In the genomic region with DNA sequence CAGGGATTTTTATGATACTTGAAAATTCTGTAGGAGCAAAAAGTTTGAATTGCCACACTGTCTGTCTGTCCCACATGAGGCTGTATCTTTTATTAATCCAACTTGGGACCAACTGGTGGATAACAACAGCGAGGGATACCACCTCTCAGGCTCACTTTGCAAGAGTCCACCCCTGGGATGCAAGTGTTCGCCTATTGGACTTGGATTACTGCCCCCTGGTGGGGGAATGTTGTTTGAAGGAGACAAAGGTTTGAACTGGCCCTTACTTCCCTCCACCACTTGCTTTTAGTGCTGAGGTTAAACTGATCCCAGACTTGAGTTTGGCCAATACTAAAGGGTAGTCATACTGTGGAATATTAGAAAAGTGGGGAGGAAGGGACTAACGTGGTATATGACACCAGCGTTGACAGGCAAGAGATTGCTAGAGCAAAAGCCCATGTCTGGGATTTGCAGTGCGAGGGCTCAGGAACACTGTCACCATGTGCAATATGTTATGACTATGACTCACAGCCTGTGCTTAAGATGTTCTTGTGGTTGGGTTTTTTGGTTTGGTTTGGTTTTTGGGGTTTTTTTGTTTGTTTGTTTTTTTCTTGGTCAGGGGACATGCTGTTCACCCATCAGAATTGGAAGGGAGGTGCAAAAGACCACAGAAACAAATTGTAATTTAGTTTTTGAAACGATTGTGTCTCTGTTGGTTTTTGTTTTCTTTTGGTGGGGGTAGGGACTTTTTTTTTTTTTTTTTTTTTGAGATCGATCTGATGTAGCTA, we compare ENCODE assay signal across 8 mouse cellular contexts. TPM values are rescaled to one million over a fixed set of nuclear protein-coding genes. Genes with fewer than 3 reads are reported as not detected.
DNase-seq lines count a peak whose midpoint lies in the region; ATAC-seq and TF ChIP-seq lines count a peak whose summit lies in the region.

A gene (plus strand): TSS at position 717 of the 767 bp plus-strand sequence.

- H3K4me3 ChIP-seq in CH12.LX (replicated peaks in 1 of 3; ENCODE audit: low read depth in 2 of 3, low read length in 2 of 3, poor library complexity in 1 of 3) = no peak within 1 kb of the TSS
- H3K4me3 ChIP-seq in kidney, embryonic 15.5 days (replicated peaks) = no peak within 1 kb of the TSS
- H3K4me3 ChIP-seq in liver, embryonic 13.5 days (replicated peaks) = no peak within 1 kb of the TSS

- TF ChIP-seq CTCF in CH12.LX (conservative IDR thresholded peaks at IDR 0.05 in 1 of 2, IDR thresholded peaks at IDR 0.05 in 1 of 2; ENCODE audit: low read depth in 2 of 2, low read length in 2 of 2) = peak; percentile 72 to 85

- H3K36me3 ChIP-seq in CH12.LX (replicated peaks in 1 of 2; ENCODE audit: control insufficient read depth in 1 of 2, insufficient read depth in 1 of 2, low read length in 1 of 2) = no peaks in the 10 kb centered on the region
- H3K36me3 ChIP-seq in kidney, embryonic 15.5 days = peaks cover 73% of the 10 kb centered on the region
- H3K36me3 ChIP-seq in liver, embryonic 13.5 days = 0 out of 2 replicates have a peak, but pooled peaks cover 5% of the 10 kb centered on the region

- intact Hi-C loops in gastrocnemius, postnatal 14 days (cut with DNase I; ENCODE audit: low total_unique reads) = loop anchor here (5.0 kb wide), 1 partner anchor 89 kb away; no protein-coding TSS in a partner anchor

- dilution Hi-C loops in CH12.LX (cut with MboI; ENCODE audit: extremely low pct_ligation_motif_present, extremely low pct_unique_long_range_greater_than_20kb, low sequenced_read_pairs) = no loop called here

- 0 out of 2 replicates have a peak, but pooled peaks have one; percentile 59 for ATAC-seq in kidney, embryonic 15.5 days (replicated peaks; ENCODE audit: low FRiP score)
- ATAC-seq in liver, embryonic 13.5 days (ENCODE audit: low read depth) = no peak
- no peak for ATAC-seq in erythroid progenitor cell, adult 5-6 weeks (replicated peaks; ENCODE audit: low FRiP score, poor library complexity, severe bottlenecking)

- in situ Hi-C loops in CH12.LX (cut with MboI; ENCODE audit: low pct_ligation_motif_present, low pct_unique_long_range_greater_than_20kb, low sequenced_read_pairs) = loop anchor here (5.0 kb wide), 1 partner anchor 94 kb away; no protein-coding TSS in a partner anchor

- H3K9me3 ChIP-seq in CH12.LX (replicated peaks; ENCODE audit: low read length) = no peaks in the 10 kb centered on the region
- H3K9me3 ChIP-seq in kidney, embryonic 15.5 days (replicated peaks) = no peaks in the 10 kb centered on the region
- H3K9me3 ChIP-seq in liver, embryonic 13.5 days (replicated peaks) = no peaks in the 10 kb centered on the region

- no peaks in the 10 kb centered on the region for H3K79me2 ChIP-seq in CH12.LX (replicated peaks; ENCODE audit: control insufficient read depth, extremely low read depth, insufficient read depth, poor library complexity, severe bottlenecking)

- TF ChIP-seq EP300 in CH12.LX (IDR thresholded peaks at IDR 0.05; ENCODE audit: low read length) = no peak

- TF ChIP-seq POLR2A in CH12.LX (IDR thresholded peaks at IDR 0.05; ENCODE audit: low read depth, low read length) = no peak

- 72% methylated on average over 7 of the region's 7 CpGs for WGBS in kidney, embryonic 15.5 days
- WGBS in liver, embryonic 13.5 days (ENCODE audit: insufficient replicate concordance) = 51% methylated on average over 7 of the region's 7 CpGs

- H3K4me2 ChIP-seq in CH12.LX (ENCODE audit: insufficient read depth, low read depth, poor library complexity, severe bottlenecking) = no peak within 1 kb of the TSS
- H3K4me2 ChIP-seq in kidney, embryonic 15.5 days = no peak within 1 kb of the TSS
- no peak within 1 kb of the TSS for H3K4me2 ChIP-seq in liver, embryonic 13.5 days

- peak; percentile 35 for TF ChIP-seq RAD21 in CH12.LX (IDR thresholded peaks at IDR 0.05; ENCODE audit: low read depth, low read length)

- H3K4me1 ChIP-seq in CH12.LX (ENCODE audit: control insufficient read depth in 1 of 2, insufficient read depth in 2 of 2) = no peaks in the 10 kb centered on the region
- peaks cover 5% of the 10 kb centered on the region for H3K4me1 ChIP-seq in kidney, embryonic 15.5 days
- H3K4me1 ChIP-seq in liver, embryonic 13.5 days (replicated peaks) = no peaks in the 10 kb centered on the region

- peak; percentile 82 for DNase-seq in CH12.LX (ENCODE audit: extremely low read depth)
- DNase-seq in T-cell, adult 2 months (ENCODE audit: low spot score) = peak; percentile 35
- peak; percentile 80 to 85 for DNase-seq in cerebellum, postnatal 36 days
- DNase-seq in gastrocnemius, postnatal 14 days = peak; percentile 74
- peak; percentile 19 for DNase-seq in liver, embryonic 13.5 days
- DNase-seq in retina, embryonic 14.5 days (ENCODE audit: low spot score) = peak; percentile 92

- no peak within 1 kb of the TSS for H3K9ac ChIP-seq in CH12.LX (ENCODE audit: insufficient read depth, low read depth)
- H3K9ac ChIP-seq in kidney, embryonic 15.5 days = no peak within 1 kb of the TSS
- no peak within 1 kb of the TSS for H3K9ac ChIP-seq in liver, embryonic 13.5 days

- H3K27ac ChIP-seq in CH12.LX (ENCODE audit: insufficient read depth, low read depth) = no peak within 1 kb of the TSS
- H3K27ac ChIP-seq in kidney, embryonic 15.5 days = 0 out of 2 replicates have a peak within 1 kb of the TSS, but pooled peaks have one; percentile 28
- H3K27ac ChIP-seq in liver, embryonic 13.5 days = no peak within 1 kb of the TSS

- H3K27me3 ChIP-seq in CH12.LX (replicated peaks) = no peaks in the 10 kb centered on the region
- H3K27me3 ChIP-seq in kidney, embryonic 15.5 days = no peaks in the 10 kb centered on the region
- no peaks in the 10 kb centered on the region for H3K27me3 ChIP-seq in liver, embryonic 13.5 days

TF ChIP-seq in CH12.LX, 34 proteins besides CTCF, POLR2A, EP300 and RAD21:
- TF ChIP-seq IRF4 (IDR thresholded peaks at IDR 0.05; ENCODE audit: low read depth, low read length) (no peak), MAFK (IDR thresholded peaks at IDR 0.05; ENCODE audit: insufficient replicate concordance, low read length) (no peak), SMC3 (IDR thresholded peaks at IDR 0.05; ENCODE audit: low read depth, low read length) (peak; percentile 87), MAX (IDR thresholded peaks at IDR 0.05; ENCODE audit: low read length) (no peak), TBP (conservative IDR thresholded peaks at IDR 0.05; ENCODE audit: low read depth, low read length) (no peak), NELFE (IDR thresholded peaks at IDR 0.05; ENCODE audit: low read depth, low read length) (no peak), ZNF384 (IDR thresholded peaks at IDR 0.05; ENCODE audit: low read depth, low read length) (peak; percentile 37; the same call in 1 of the 2 replicates), KAT2A (IDR thresholded peaks at IDR 0.05; ENCODE audit: insufficient replicate concordance, low read length) (no peak), ZMIZ1 (IDR thresholded peaks at IDR 0.05; ENCODE audit: low read depth, low read length) (no peak), POLR2AphosphoS2 (IDR thresholded peaks at IDR 0.05; ENCODE audit: low read depth, low read length) (no peak), ELF1 (IDR thresholded peaks at IDR 0.05; ENCODE audit: low read depth, low read length) (no peak), E2F4 (IDR thresholded peaks at IDR 0.05; ENCODE audit: insufficient replicate concordance, low read depth, low read length) (no peak), NRF1 (IDR thresholded peaks at IDR 0.05; ENCODE audit: low read depth, low read length) (no peak)
TF ChIP-seq in CH12.LX: peak in this region for 2.

RNA-seq across cellular contexts. Expression of the gene that starts here (rescaled TPM):
- not detected in 2 replicates for total RNA-seq in CH12.LX (2012; rRNA removed)
- not detected in 2 replicates for total RNA-seq in CH12.LX (2014; rRNA removed)
- polyA plus RNA-seq in CH12.LX (2012; ENCODE audit: insufficient read length, low read depth) = not detected in 2 replicates
- total RNA-seq in gastrocnemius, postnatal 14 days (2021) = under 1 TPM; 0.10 to 0.16 TPM
- 7.0 and 8.2 TPM in 2 replicates for polyA plus RNA-seq in kidney, embryonic 15.5 days (2015; fragmentation: Nextera tagmentation; extraction: Ambion mirVana)
- polyA plus RNA-seq in liver, embryonic 13.5 days (2015; fragmentation: Nextera tagmentation; extraction: Ambion mirVana) = 0.73 and 0.93 TPM in 2 replicates
- total RNA-seq in erythroid progenitor cell, adult 5-6 weeks (2015; ENCODE audit: low replicate concordance) = not detected in 2 replicates
- not detected in 2 replicates for total RNA-seq in erythroid progenitor cell, adult 5-6 weeks (2017; ENCODE audit: low replicate concordance)

Comparison
In these comparisons a context has a peak if more than half of its experiments do, and no peak if none do; other contexts are left out.
1. Peak in DNase-seq in CH12.LX; RNA of the gene not detected or under 1 TPM.
2. Peak in DNase-seq in gastrocnemius, postnatal 14 days; RNA of the gene not detected or under 1 TPM.
3. Peak in DNase-seq in liver, embryonic 13.5 days; RNA of the gene not detected or under 1 TPM.
4. DNase-seq: peak in every context shown above with its lines; median percentile 92 in retina, embryonic 14.5 days; 82 in cerebellum, postnatal 36 days; 82 in CH12.LX; 74 in gastrocnemius, postnatal 14 days; 35 in T-cell, adult 2 months; 19 in liver, embryonic 13.5 days.